Comparison of ENCODE assay signal across 9 mouse cellular contexts in genomic region chr3:67429338-67429998, GRCm38 (mm10). TPM values are rescaled to one million over a fixed set of nuclear protein-coding genes. Genes with fewer than 3 reads are reported as not detected.
DNase-seq lines count a peak whose midpoint lies in the region; ATAC-seq and TF ChIP-seq lines count a peak whose summit lies in the region.
"Had no signal": no experiment of that assay in that cellular context is flagged by ENCODE, and none has a peak within 500 bp of the region (broad histone marks: within the 10 kb centered on the region; RNA-seq: fewer than 3 reads in every experiment).

No protein-coding gene starts in this region.

- H3K4me2 ChIP-seq in limb, embryonic 11.5 days (ENCODE audit: low read depth, severe bottlenecking), result peak overlapping the region; percentile 69; the same call in 1 of the 2 replicates

- H3K4me1 ChIP-seq in cerebellum, adult 2 months (ENCODE audit: control insufficient read depth, insufficient read depth, low read length), result peaks cover 2% of the 10 kb centered on the region; the same call in 1 of the 2 replicates
- H3K4me1 ChIP-seq in limb, embryonic 11.5 days (ENCODE audit: control insufficient read depth, insufficient read depth, low read length), result peaks cover 6% of the 10 kb centered on the region; the same call in 1 of the 2 replicates

- no peaks in the 10 kb centered on the region for H3K27me3 ChIP-seq in cerebellum, adult 2 months (ENCODE audit: control insufficient read depth, insufficient read depth, low read length)
- no peaks in the 10 kb centered on the region for H3K27me3 ChIP-seq in limb, embryonic 11.5 days (ENCODE audit: control insufficient read depth, insufficient read depth, low read length)
- no peaks in the 10 kb centered on the region for H3K27me3 ChIP-seq in splenic B cell, adult 2 months (ENCODE audit: control insufficient read depth, insufficient read depth, low read length, poor library complexity, severe bottlenecking)

- TF ChIP-seq POLR2A in cerebellum, adult 2 months (IDR thresholded peaks at IDR 0.05; ENCODE audit: borderline replicate concordance, insufficient read depth, low read length), result no peak

- 25% methylated on average over 8 of the region's 8 CpGs for WGBS in cerebellum, adult 2 months
- WGBS in limb, embryonic 11.5 days, result 37% methylated on average over 8 of the region's 8 CpGs

- H3K9me3 ChIP-seq in limb, embryonic 11.5 days (ENCODE audit: control insufficient read depth, low read length), result peaks cover 3% of the 10 kb centered on the region; the same call in 1 of the 2 replicates

- H3K36me3 ChIP-seq in limb, embryonic 11.5 days (ENCODE audit: control insufficient read depth, insufficient read depth, low read length), result no peaks in the 10 kb centered on the region; the same call in 1 of the 2 replicates
- no peaks in the 10 kb centered on the region for H3K36me3 ChIP-seq in splenic B cell, adult 2 months (ENCODE audit: control insufficient read depth, insufficient read depth, low read length, poor library complexity, severe bottlenecking)

- ATAC-seq in limb, embryonic 11.5 days (ENCODE audit: insufficient number of reproducible peaks, low FRiP score, low TSS enrichment, low read depth), result peak; percentile 67; the same call in 1 of the 2 replicates

- TF ChIP-seq CTCF in cerebellum, adult 2 months (IDR thresholded peaks at IDR 0.05; ENCODE audit: borderline replicate concordance, insufficient read depth, low read depth, low read length), result 0 out of 2 replicates have a peak, but pooled peaks have one; percentile 6

- no peak overlapping the region for H3K9ac ChIP-seq in limb, embryonic 11.5 days (ENCODE audit: low read length)

- no peak overlapping the region for H3K27ac ChIP-seq in cerebellum, adult 2 months (ENCODE audit: insufficient read depth, low read length)
- H3K27ac ChIP-seq in limb, embryonic 11.5 days (replicated peaks; ENCODE audit: low read depth, low read length), result no peak overlapping the region

- DNase-seq in cerebellum, adult 2 months, result no peak
- DNase-seq in cerebellum, postnatal 36 days, result no peak
- peak; percentile 13 for DNase-seq in right cerebral cortex, postnatal 4 days
- DNase-seq in right cerebral cortex, adult 2 months (ENCODE audit: low spot score in 2 of 2), result no peak
- DNase-seq in limb, embryonic 11.5 days (ENCODE audit: low spot score), result no peak
- DNase-seq in splenic B cell, adult 2 months (ENCODE audit: low read depth, low spot score), result peak; percentile 10
- DNase-seq in gastrocnemius, postnatal 10 days, result no peak
- DNase-seq in adrenal gland, adult 2 months, result no peak

- peak overlapping the region; percentile 70 for H3K4me3 ChIP-seq in cerebellum, adult 2 months (replicated peaks; ENCODE audit: insufficient read depth, low read depth, low read length)
- peak overlapping the region; percentile 98 for H3K4me3 ChIP-seq in limb, embryonic 11.5 days (ENCODE audit: low read depth, low read length)

RNA-seq across cellular contexts. Expression of gene Gfm1, which starts 0.4 kb away (rescaled TPM):
- 48.1 and 50.5 TPM in 2 replicates for polyA plus RNA-seq in cerebellum, adult 2 months (2012; rRNA removed)
- 55.4 and 60.5 TPM in 2 replicates for polyA plus RNA-seq in limb, embryonic 11.5 days (2014; fragmentation: Nextera tagmentation; extraction: Ambion mirVana)
- 10 to 100 TPM; 66.5 to 77.5 TPM for total RNA-seq in gastrocnemius, postnatal 10 days (2021)
- total RNA-seq in adrenal gland, adult 2 months (2021), result 100 to 1,000 TPM; 103 to 117 TPM
- 22.6 and 25.9 TPM in 2 replicates for polyA plus RNA-seq in adrenal gland, adult 2 months (2012; rRNA removed)

RNA-seq across cellular contexts. Expression of gene Lxn, which starts 34.3 kb away (rescaled TPM):
- 153 and 167 TPM in 2 replicates for polyA plus RNA-seq in cerebellum, adult 2 months (2012; rRNA removed)
- polyA plus RNA-seq in limb, embryonic 11.5 days (2014; fragmentation: Nextera tagmentation; extraction: Ambion mirVana), result 119 and 125 TPM in 2 replicates
- total RNA-seq in gastrocnemius, postnatal 10 days (2021), result 10 to 100 TPM; 13.9 to 15.0 TPM
- total RNA-seq in adrenal gland, adult 2 months (2021), result 10 to 100 TPM in 1 of 2 experiments, 1 to 10 TPM in 1; 7.3 to 16.3 TPM
- 52.1 and 66.8 TPM in 2 replicates for polyA plus RNA-seq in adrenal gland, adult 2 months (2012; rRNA removed)

RNA-seq across cellular contexts. Expression of gene Gm17402, which starts 54.5 kb away (rescaled TPM):
- not detected in 2 replicates for polyA plus RNA-seq in cerebellum, adult 2 months (2012; rRNA removed)
- polyA plus RNA-seq in limb, embryonic 11.5 days (2014; fragmentation: Nextera tagmentation; extraction: Ambion mirVana), result not detected in 2 replicates
- total RNA-seq in gastrocnemius, postnatal 10 days (2021), result not detected
- not detected for total RNA-seq in adrenal gland, adult 2 months (2021)
- polyA plus RNA-seq in adrenal gland, adult 2 months (2012; rRNA removed), result not detected in 2 replicates
- total RNA-seq: layer of hippocampus, postnatal 10 days had no signal

RNA-seq across cellular contexts. Expression of gene Mlf1, which starts 55.6 kb away (rescaled TPM):
- polyA plus RNA-seq in cerebellum, adult 2 months (2012; rRNA removed), result 1.6 and 2.3 TPM in 2 replicates
- polyA plus RNA-seq in limb, embryonic 11.5 days (2014; fragmentation: Nextera tagmentation; extraction: Ambion mirVana), result 24.6 and 26.3 TPM in 2 replicates
- total RNA-seq in gastrocnemius, postnatal 10 days (2021), result 100 to 1,000 TPM; 466 to 536 TPM
- 1 to 10 TPM; 2.5 to 4.0 TPM for total RNA-seq in adrenal gland, adult 2 months (2021)
- 0.38 and 0.71 TPM in 2 replicates for polyA plus RNA-seq in adrenal gland, adult 2 months (2012; rRNA removed)

Comparison
In these comparisons a context has a peak if more than half of its experiments do, and no peak if none do; other contexts are left out.
1. DNase-seq: peak in right cerebral cortex, postnatal 4 days (single experiment) and splenic B cell, adult 2 months (single experiment); none in cerebellum, adult 2 months (0 of 2), cerebellum, postnatal 36 days (0 of 2), right cerebral cortex, adult 2 months (0 of 2), limb, embryonic 11.5 days (single experiment), gastrocnemius, postnatal 10 days (single experiment) and adrenal gland, adult 2 months (single experiment).